Mouse (Mus musculus): Measurements from ENCODE around the gene Dcaf1. TPM values are rescaled to one million over a fixed set of nuclear protein-coding genes. Genes with fewer than 3 reads are reported as not detected.

Dcaf1 gene
- polyA plus RNA-seq, 1 experiment from 2014 or later = 19.7 TPM

DNA sequence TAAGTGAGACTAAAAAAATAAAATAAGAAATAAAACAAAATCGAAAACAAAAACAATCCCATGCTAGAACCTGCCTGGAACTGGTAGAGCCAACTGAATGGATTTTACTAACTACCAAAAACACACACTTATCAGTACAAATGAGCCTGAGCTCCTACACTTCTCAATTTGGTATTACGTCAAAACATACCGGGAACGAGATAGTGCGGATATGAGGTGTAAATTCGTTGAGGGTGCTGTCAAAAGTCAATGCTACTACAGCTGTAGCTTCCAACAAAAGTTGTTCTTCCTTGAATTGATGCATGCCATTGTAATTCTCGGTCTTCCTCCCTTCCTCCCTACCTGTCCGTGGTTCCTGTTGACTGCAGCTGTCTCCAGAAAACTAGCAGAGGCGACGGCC is 32.3 kb upstream of the Dcaf1 start:
- Histone ChIP-seq H3K27ac (ENCODE audit: low read length) (no peak overlapping the region), H3K9ac (ENCODE audit: low read length) (peak overlapping the region; percentile 100)

DNA sequence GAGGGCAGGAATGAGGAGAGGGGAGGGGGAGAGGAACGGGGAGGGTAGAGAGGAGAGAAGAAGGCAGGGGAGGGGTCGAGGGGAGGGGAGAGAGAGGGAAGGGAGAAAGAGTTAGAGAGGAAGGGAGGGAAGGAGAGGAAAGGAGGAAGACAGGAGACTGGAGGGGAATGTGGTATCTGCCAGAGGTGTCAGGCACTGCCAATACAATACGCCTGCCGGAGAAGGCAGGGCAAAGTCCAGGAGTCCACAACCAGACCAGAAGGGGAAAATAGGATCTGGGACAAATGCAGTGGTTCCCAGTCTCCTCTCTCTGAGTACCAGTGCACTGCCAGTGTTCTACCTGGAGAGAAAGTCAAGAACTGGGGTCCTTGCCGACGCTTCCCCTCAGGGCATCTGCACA is 30.8 kb upstream of the Dcaf1 start:
- no peaks in the 10 kb centered on the region for H3K36me3 ChIP-seq (ENCODE audit: control insufficient read depth, insufficient read depth, low read length)
- no peak overlapping the region for H3K4me3 ChIP-seq (replicated peaks; ENCODE audit: low read length)
- H3K4me2 ChIP-seq (ENCODE audit: low read depth, low read length) = no peak overlapping the region
- no peak overlapping the region for H3K27ac ChIP-seq (ENCODE audit: low read length)
- no peak for ATAC-seq (ENCODE audit: insufficient read depth, low FRiP score)
- no peaks in the 10 kb centered on the region for H3K27me3 ChIP-seq (ENCODE audit: control insufficient read depth, insufficient read depth, low read length)
- H3K9me3 ChIP-seq (replicated peaks; ENCODE audit: control insufficient read depth, low read length) = no peaks in the 10 kb centered on the region
- no peak overlapping the region for H3K9ac ChIP-seq (ENCODE audit: low read length)
- peaks cover 8% of the 10 kb centered on the region for H3K4me1 ChIP-seq (ENCODE audit: control insufficient read depth, insufficient read depth, low read length)
- 52% methylated on average over 6 of the region's 6 CpGs for WGBS

More for the DNA sequence above, 32.3 kb upstream of the Dcaf1 start:
- H3K4me1 ChIP-seq (ENCODE audit: control insufficient read depth, insufficient read depth, low read length) = peaks cover 8% of the 10 kb centered on the region
- no peaks in the 10 kb centered on the region for H3K36me3 ChIP-seq (ENCODE audit: control insufficient read depth, insufficient read depth, low read length)
- 13% methylated on average over 10 of the region's 10 CpGs for WGBS
- H3K9me3 ChIP-seq (replicated peaks; ENCODE audit: control insufficient read depth, low read length) = no peaks in the 10 kb centered on the region
- ATAC-seq (ENCODE audit: insufficient read depth, low FRiP score) = no peak; the same call in 1 of the 2 replicates
- H3K4me3 ChIP-seq (replicated peaks; ENCODE audit: low read length) = peak overlapping the region; percentile 100
- peak overlapping the region; percentile 73 for H3K4me2 ChIP-seq (ENCODE audit: low read depth, low read length)
- H3K27me3 ChIP-seq (ENCODE audit: control insufficient read depth, insufficient read depth, low read length) = no peaks in the 10 kb centered on the region

DNA sequence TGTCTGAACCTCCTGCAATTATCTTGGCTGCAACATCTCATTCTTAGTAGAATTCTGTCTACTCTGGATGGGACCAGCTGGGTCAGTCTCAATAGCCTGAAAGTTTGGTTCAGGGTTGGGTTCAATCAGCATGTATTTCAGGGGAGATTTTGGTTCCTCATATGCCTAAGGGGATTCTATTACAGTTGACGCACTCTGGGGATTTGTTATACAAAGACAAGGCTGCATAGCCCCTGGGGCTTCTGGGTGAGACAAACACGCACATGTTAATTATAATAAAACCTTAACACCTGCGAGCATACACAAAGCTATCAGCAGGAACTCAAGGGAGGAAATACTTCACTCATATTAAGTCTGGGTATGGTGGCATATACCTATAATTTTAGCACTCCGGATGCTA is 15.2 kb upstream of the Dcaf1 start:
- Histone ChIP-seq H3K27me3 (ENCODE audit: control insufficient read depth, insufficient read depth, low read length) (no peaks in the 10 kb centered on the region), H3K36me3 (ENCODE audit: control insufficient read depth, insufficient read depth, low read length) (no peaks in the 10 kb centered on the region), H3K9me3 (replicated peaks; ENCODE audit: control insufficient read depth, low read length) (peaks cover 4% of the 10 kb centered on the region), H3K27ac (ENCODE audit: low read length) (no peak overlapping the region), H3K4me2 (ENCODE audit: low read depth, low read length) (no peak overlapping the region), H3K4me1 (ENCODE audit: control insufficient read depth, insufficient read depth, low read length) (no peaks in the 10 kb centered on the region), H3K4me3 (replicated peaks; ENCODE audit: low read length) (no peak overlapping the region), H3K9ac (ENCODE audit: low read length) (no peak overlapping the region)
- ATAC-seq (ENCODE audit: insufficient read depth, low FRiP score) = no peak
- 77% methylated on average over 4 of the region's 4 CpGs for WGBS

DNA sequence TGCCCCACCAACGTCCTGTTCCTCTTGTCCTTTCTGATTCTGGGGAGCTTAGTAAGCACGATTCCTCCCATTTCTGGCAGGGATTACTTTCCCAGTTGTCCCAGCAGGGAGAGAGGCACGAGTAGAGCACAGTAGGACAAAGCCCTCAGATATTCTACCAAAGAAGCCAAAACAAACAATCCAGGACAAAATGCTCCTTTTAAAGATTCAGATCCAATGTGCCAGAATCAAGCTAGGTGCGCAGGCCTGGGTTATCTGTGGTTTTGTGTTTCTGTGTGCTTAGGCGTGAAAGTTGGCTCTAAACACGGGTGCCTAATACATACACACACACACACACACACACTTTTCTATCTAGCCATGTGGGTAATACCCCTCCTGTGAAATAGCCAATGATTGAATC is 3.5 kb upstream of the Dcaf1 start:
- 0 out of 2 replicates have a peak, but pooled peaks cover 4% of the 10 kb centered on the region for H3K4me1 ChIP-seq (ENCODE audit: control insufficient read depth, insufficient read depth, low read length)
- H3K4me3 ChIP-seq (replicated peaks; ENCODE audit: low read length) = no peak overlapping the region
- H3K27ac ChIP-seq (ENCODE audit: low read length) = no peak overlapping the region
- H3K9ac ChIP-seq (ENCODE audit: low read length) = no peak overlapping the region
- no peaks in the 10 kb centered on the region for H3K36me3 ChIP-seq (ENCODE audit: control insufficient read depth, insufficient read depth, low read length)
- H3K27me3 ChIP-seq (ENCODE audit: control insufficient read depth, insufficient read depth, low read length) = no peaks in the 10 kb centered on the region
- 76% methylated on average over 6 of the region's 6 CpGs for WGBS
- no peak for ATAC-seq (ENCODE audit: insufficient read depth, low FRiP score)
- H3K4me2 ChIP-seq (ENCODE audit: low read depth, low read length) = no peak overlapping the region
- H3K9me3 ChIP-seq (replicated peaks; ENCODE audit: control insufficient read depth, low read length) = no peaks in the 10 kb centered on the region

DNA sequence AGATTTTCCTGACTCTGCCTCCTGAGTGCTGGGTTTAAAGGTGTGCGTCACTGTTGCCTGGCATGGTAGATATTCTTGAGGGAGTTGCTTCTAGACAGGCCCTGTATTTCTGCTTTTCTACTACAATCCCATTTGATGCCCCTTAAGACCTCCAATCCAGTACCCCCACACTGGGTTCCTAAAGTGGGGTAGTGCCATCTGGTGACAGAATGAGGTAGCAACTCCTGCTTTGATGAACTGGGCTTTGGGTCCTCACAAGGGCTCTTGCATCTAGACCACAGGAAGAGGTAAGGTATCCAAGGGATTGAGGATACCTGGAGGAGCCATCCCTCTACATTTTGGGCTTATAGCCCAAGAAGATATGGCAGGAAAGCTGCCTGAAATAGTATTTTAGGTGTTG is 2.5 kb upstream of the Dcaf1 start:
- Histone ChIP-seq H3K9me3 (replicated peaks; ENCODE audit: control insufficient read depth, low read length) (no peaks in the 10 kb centered on the region), H3K27me3 (ENCODE audit: control insufficient read depth, insufficient read depth, low read length) (no peaks in the 10 kb centered on the region), H3K36me3 (ENCODE audit: control insufficient read depth, insufficient read depth, low read length) (no peaks in the 10 kb centered on the region), H3K27ac (ENCODE audit: low read length) (no peak overlapping the region), H3K4me3 (replicated peaks; ENCODE audit: low read length) (no peak overlapping the region), H3K4me2 (ENCODE audit: low read depth, low read length) (no peak overlapping the region), H3K9ac (ENCODE audit: low read length) (no peak overlapping the region), H3K4me1 (ENCODE audit: control insufficient read depth, insufficient read depth, low read length) (0 out of 2 replicates have a peak, but pooled peaks cover 4% of the 10 kb centered on the region)
- WGBS = 88% methylated on average over 1 of the region's 1 CpGs
- no peak for ATAC-seq (ENCODE audit: insufficient read depth, low FRiP score)

DNA sequence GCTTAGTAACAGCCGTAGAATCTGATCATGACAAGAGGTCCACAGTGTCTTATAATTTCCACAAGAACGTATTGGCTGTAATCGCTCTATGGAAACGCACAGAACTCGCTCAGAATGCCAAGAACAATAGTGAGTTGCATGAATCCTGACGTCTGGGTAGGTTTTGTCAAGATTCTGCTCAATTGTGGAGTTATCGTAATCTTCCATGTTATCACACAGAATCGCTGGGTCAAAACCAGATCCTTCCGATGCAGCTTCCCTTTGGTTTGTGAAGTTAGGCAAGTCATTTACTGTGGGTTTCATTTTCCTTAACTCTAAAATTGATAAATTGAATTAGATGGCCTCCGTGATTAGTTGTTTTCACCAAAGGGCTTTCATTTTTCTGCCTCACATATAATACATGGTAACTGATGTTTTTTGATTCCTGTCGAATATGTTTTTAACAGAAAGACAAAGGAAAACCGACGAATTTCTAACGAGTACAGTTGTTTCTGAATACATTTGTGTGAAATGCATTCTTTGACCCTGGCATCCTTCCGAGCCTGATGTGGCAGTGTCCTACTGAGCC is 540 bp upstream of the Dcaf1 start:
- peak overlapping the region; percentile 59; the same call in 1 of the 2 replicates for H3K27ac ChIP-seq (ENCODE audit: low read length)
- WGBS = 45% methylated on average over 15 of the region's 15 CpGs
- peak overlapping the region; percentile 71 for H3K9ac ChIP-seq (ENCODE audit: low read length)
- no peaks in the 10 kb centered on the region for H3K36me3 ChIP-seq (ENCODE audit: control insufficient read depth, insufficient read depth, low read length)
- ATAC-seq (ENCODE audit: insufficient read depth, low FRiP score) = no peak
- H3K4me1 ChIP-seq (ENCODE audit: control insufficient read depth, insufficient read depth, low read length) = 0 out of 2 replicates have a peak, but pooled peaks cover 4% of the 10 kb centered on the region
- peak overlapping the region; percentile 73 for H3K4me3 ChIP-seq (replicated peaks; ENCODE audit: low read length)
- H3K27me3 ChIP-seq (ENCODE audit: control insufficient read depth, insufficient read depth, low read length) = no peaks in the 10 kb centered on the region
- H3K4me2 ChIP-seq (ENCODE audit: low read depth, low read length) = peak overlapping the region; percentile 50
- no peaks in the 10 kb centered on the region for H3K9me3 ChIP-seq (replicated peaks; ENCODE audit: control insufficient read depth, low read length)

DNA sequence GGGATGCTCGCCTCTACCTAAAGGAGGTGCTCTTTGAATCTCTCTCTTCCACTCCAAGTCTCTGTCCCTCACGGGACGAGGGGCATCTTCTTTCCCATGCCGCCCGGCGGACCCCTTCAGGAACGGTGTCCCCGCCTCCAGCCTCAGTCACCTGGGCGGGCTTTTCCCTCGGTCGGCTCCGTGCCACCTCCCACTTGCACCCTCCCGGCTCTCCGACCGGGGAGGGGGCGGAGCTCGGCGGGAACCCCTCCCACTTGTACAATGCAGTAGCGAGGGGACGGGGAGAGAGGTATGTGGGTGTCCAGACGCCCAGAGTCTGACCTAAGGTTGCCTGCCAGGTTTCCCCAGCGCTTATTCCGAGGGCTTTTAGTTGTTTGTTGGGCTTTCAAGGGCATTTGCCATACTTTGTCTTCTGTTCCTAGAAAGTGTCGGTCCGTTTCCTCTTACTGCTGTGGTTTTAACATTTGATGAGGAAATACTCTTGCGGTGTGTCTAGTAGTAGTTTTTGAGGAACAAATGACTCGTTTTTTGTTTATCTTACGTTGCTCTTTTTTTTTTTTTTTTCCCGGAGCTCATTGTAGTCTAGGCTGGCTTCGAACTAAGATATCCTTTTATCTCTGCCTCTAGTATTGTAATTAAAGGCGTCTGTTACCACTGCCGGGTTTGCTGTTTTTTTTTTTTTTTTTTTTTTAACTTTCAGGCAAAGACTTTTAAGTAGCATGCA is 869 bp downstream of the Dcaf1 start:
- H3K27ac ChIP-seq (ENCODE audit: low read length) = peak overlapping the region; percentile 89
- H3K36me3 ChIP-seq (ENCODE audit: control insufficient read depth, insufficient read depth, low read length) = no peaks in the 10 kb centered on the region
- H3K9ac ChIP-seq (ENCODE audit: low read length) = peak overlapping the region; percentile 91
- no peaks in the 10 kb centered on the region for H3K27me3 ChIP-seq (ENCODE audit: control insufficient read depth, insufficient read depth, low read length)
- ATAC-seq (ENCODE audit: insufficient read depth, low FRiP score) = peak; percentile 87
- 1% methylated on average over 32 of the region's 32 CpGs for WGBS
- 0 out of 2 replicates have a peak, but pooled peaks cover 4% of the 10 kb centered on the region for H3K4me1 ChIP-seq (ENCODE audit: control insufficient read depth, insufficient read depth, low read length)
- peak overlapping the region; percentile 73 for H3K4me3 ChIP-seq (replicated peaks; ENCODE audit: low read length)
- peak overlapping the region; percentile 56 for H3K4me2 ChIP-seq (ENCODE audit: low read depth, low read length)
- H3K9me3 ChIP-seq (replicated peaks; ENCODE audit: control insufficient read depth, low read length) = no peaks in the 10 kb centered on the region

DNA sequence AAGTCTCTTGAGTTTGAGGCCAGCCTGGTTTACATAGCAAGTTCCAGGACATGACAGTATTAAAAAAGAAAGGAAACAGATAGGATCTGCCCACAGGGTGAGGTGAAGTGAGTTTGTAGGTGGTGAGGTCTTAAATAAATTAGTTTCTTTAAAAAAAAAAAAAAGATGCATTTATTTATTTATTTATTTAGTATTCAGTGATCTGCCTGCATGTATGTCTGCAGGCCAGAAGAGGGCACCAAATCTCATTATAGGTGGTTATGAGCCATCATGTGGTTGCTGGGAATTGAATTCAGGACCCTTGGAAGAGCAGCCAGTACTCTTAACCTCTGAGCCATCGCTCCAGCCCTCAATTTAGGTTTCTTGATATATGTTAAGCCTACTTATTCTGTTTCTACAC is 18.9 kb downstream of the Dcaf1 start:
- ATAC-seq (ENCODE audit: insufficient read depth, low FRiP score) = no peak
- H3K9ac ChIP-seq (ENCODE audit: low read length) = no peak overlapping the region
- H3K4me2 ChIP-seq (ENCODE audit: low read depth, low read length) = no peak overlapping the region
- no peak overlapping the region for H3K4me3 ChIP-seq (replicated peaks; ENCODE audit: low read length)
- no peaks in the 10 kb centered on the region for H3K4me1 ChIP-seq (ENCODE audit: control insufficient read depth, insufficient read depth, low read length)
- H3K9me3 ChIP-seq (replicated peaks; ENCODE audit: control insufficient read depth, low read length) = no peaks in the 10 kb centered on the region
- 100% methylated on average over 1 of the region's 1 CpGs for WGBS
- H3K36me3 ChIP-seq (ENCODE audit: control insufficient read depth, insufficient read depth, low read length) = peaks cover 21% of the 10 kb centered on the region
- H3K27ac ChIP-seq (ENCODE audit: low read length) = no peak overlapping the region
- H3K27me3 ChIP-seq (ENCODE audit: control insufficient read depth, insufficient read depth, low read length) = no peaks in the 10 kb centered on the region

DNA sequence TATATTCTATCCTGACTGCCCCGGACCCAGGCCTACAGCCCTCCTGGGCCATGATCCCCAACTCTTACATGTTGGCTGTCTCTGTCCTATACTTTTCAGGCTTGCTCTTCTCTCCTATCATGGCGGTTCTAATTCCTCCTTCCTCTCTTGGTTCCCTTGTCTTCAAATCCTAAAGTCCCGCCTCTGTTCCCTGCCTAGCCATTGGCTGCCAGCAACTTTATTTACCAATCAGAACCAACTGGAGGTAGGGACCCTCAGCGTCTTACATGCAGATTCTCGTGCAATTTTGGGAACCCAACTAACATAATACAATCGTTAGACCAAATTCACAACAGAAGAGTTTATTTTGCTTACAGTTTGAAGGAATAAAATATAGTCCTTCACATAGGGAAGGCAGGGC is 21.1 kb downstream of the Dcaf1 start:
- peaks cover 17% of the 10 kb centered on the region for H3K36me3 ChIP-seq (ENCODE audit: control insufficient read depth, insufficient read depth, low read length)
- H3K4me3 ChIP-seq (replicated peaks; ENCODE audit: low read length) = no peak overlapping the region
- H3K9ac ChIP-seq (ENCODE audit: low read length) = no peak overlapping the region
- ATAC-seq (ENCODE audit: insufficient read depth, low FRiP score) = no peak
- H3K27me3 ChIP-seq (ENCODE audit: control insufficient read depth, insufficient read depth, low read length) = no peaks in the 10 kb centered on the region
- H3K27ac ChIP-seq (ENCODE audit: low read length) = no peak overlapping the region
- no peaks in the 10 kb centered on the region for H3K9me3 ChIP-seq (replicated peaks; ENCODE audit: control insufficient read depth, low read length)
- no peak overlapping the region for H3K4me2 ChIP-seq (ENCODE audit: low read depth, low read length)
- WGBS = 88% methylated on average over 6 of the region's 6 CpGs
- no peaks in the 10 kb centered on the region for H3K4me1 ChIP-seq (ENCODE audit: control insufficient read depth, insufficient read depth, low read length)
